Mouse (Mus musculus) megakaryocyte, adult 5-6 weeks (primary cell): ENCODE results near the gene Teddm1a. TPM values are rescaled to one million over a fixed set of nuclear protein-coding genes. Genes with fewer than 3 reads are reported as not detected.

Experiments used
- total RNA-seq, 2 experiments: library from RNA; stranded (forward) in 1 of 2; stranded (reverse) in 1 of 2; fragments of 153-499, 151-499 nt in 1 of 2; fragments of 221-1000, 200-1000 nt in 1 of 2; gene quantifications; 2 replicates each; pipeline versions ENCODE4 v1.2.3 to v1.2.4; 2015 to 2017

The Teddm1a gene
- total RNA-seq, 2 experiments from 2014 or later = not detected

Other genes starting within 250 kb of the Teddm1a start
- not detected in 2 replicates for gene Rgs8, start 238.7 kb upstream of the Teddm1a start, total RNA-seq (2015)
- gene Rgs8, start 238.7 kb upstream of the Teddm1a start, total RNA-seq (2017) = 0.33 TPM in 1 of 2 replicates, not detected in the other
- not detected in 2 replicates for gene Rgs16, start 151.4 kb upstream of the Teddm1a start, total RNA-seq (2015)
- not detected in 2 replicates for gene Rgs16, start 151.4 kb upstream of the Teddm1a start, total RNA-seq (2017)
- 50.2 and 54.4 TPM in 2 replicates for gene Rnasel, start 142.3 kb upstream of the Teddm1a start, total RNA-seq (2015)
- 60.5 and 74.1 TPM in 2 replicates for gene Rnasel, start 142.3 kb upstream of the Teddm1a start, total RNA-seq (2017)
- gene Rgsl1, start 47.6 kb upstream of the Teddm1a start, total RNA-seq (2015) = not detected in 2 replicates
- gene Rgsl1, start 47.6 kb upstream of the Teddm1a start, total RNA-seq (2017) = not detected in 2 replicates
- gene Teddm1b, start 17.4 kb upstream of the Teddm1a start, total RNA-seq (2015) = 0.09 TPM in 1 of 2 replicates, not detected in the other
- gene Teddm1b, start 17.4 kb upstream of the Teddm1a start, total RNA-seq (2017) = 0.18 TPM in 1 of 2 replicates, not detected in the other
- gene Glul, start 8.2 kb downstream of the Teddm1a start, total RNA-seq (2015) = 58.1 and 63.4 TPM in 2 replicates
- 79.0 and 91.0 TPM in 2 replicates for gene Glul, start 8.2 kb downstream of the Teddm1a start, total RNA-seq (2017)
- gene Teddm2, start 8.5 kb downstream of the Teddm1a start, total RNA-seq (2015) = 0.55 and 0.56 TPM in 2 replicates
- gene Teddm2, start 8.5 kb downstream of the Teddm1a start, total RNA-seq (2017) = 0.04 and 0.41 TPM in 2 replicates